Mouse (Mus musculus) erythroblast, adult 5-6 weeks (primary cell): ENCODE measurements around the gene Hsf5. TPM values are rescaled to one million over a fixed set of nuclear protein-coding genes. Genes with fewer than 3 reads are reported as not detected.
A peak's percentile ranks its signal among the peaks of the same experiment; 100 is the strongest.

ENCODE experiments used
- ATAC-seq: replicated peaks from 2 replicates; pipeline ENCODE4 v1.8.0; 2016; ENCODE audit warnings: moderate number of reproducible peaks, mild to moderate bottlenecking, moderate TSS enrichment, inconsistent platforms; ENCODE audit not compliant: poor library complexity, low FRiP score, severe bottlenecking
- total RNA-seq, 2 experiments: library from RNA; stranded (forward) in 1 of 2; stranded (reverse) in 1 of 2; fragments of 150-400 nt in 1 of 2; fragments of 200-764, 138-1000 nt in 1 of 2; gene quantifications; 2 replicates each; pipeline versions ENCODE4 v1.2.3 to v1.2.4; 2015 to 2017; ENCODE audit warnings: low replicate concordance in 2 of 2

Hsf5 gene
- total RNA-seq (2015; ENCODE audit: low replicate concordance) (0.38 TPM in 1 of 2 replicates, not detected in the other), total RNA-seq (2017; ENCODE audit: low replicate concordance) (not detected in 2 replicates)

DNA sequence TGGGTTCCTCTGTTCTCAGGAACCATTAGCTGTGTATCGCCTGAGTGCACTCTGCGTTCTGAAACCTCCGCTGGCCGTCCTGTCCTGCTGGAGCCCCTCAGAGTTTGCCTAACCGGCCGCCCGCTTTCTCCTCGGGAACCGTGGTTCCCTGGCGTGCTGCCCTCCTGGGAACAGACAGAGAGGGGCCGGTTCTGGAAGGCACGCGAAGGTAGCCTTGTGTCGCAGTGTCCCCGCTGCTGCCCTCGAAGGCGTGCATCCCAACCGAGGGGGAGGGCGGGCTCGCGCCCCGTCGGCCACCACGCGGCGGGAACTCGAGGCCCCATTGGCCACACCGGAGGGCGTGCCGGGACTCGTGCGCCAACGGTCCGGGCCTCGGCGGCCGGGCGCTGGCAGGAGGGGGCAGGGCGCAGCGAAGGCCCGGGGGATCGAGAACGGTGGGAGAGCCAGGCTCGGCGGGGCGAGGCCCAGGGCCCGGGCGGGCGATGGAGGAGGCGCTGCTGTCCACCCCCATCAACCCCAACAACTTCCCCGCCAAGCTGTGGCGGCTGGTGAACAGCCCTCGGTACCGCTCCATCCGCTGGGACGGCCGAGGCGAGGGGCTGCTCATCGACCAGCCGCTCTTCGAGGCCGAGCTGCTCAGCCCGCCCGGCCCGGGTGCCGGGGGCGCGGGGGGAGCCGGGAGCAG lies at the start of gene Hsf5:
Gene Hsf5, plus strand, starts transcription at position 375 of the 685 bp plus-strand sequence.
- no peak for ATAC-seq

- ATAC-seq = no peak
Measured at GRCm38 (mm10) chr11:87568255-87568953, 48.6 kb upstream of the Hsf5 start, which contains the start of gene Sept4. TSS of gene Sept4 (plus strand) at chr11:87568903.

GRCm38 (mm10) chr11:87570743-87571142 lies 46.2 kb upstream of the Hsf5 start:
- ATAC-seq = no peak

DNA sequence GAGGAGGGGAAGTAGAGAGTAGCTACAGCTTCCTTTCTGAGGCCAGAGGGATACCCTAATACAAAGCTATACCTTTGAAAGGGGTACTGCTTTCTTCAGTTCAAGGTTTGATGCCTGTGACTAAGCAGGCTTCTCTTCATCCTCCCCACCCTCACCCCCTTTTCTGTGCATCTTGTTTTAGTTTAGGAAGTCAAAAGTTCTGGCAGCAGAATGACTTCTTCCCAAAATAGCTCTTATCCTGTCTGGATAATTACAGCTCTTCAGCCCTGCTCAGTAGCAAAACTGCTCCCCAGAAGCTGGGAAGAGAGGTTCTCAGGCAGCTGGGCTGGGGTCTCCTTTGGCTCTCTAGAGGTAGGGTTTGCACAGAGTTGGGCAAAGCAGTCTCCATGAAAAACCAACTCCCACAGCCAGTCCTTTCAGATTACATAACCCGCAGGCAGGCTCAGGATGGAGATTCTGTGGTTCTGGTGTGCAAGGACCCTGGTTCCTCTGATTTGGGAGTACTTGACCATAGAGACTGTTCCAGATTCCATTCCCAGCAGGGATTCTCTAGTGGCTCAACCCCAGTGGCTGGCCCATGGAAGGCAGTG lies 45.5 kb upstream of the Hsf5 start:
- no peak for ATAC-seq

GRCm38 (mm10) chr11:87573751-87574150 lies 43.2 kb upstream of the Hsf5 start:
- ATAC-seq = no peak

- ATAC-seq = no peak
Measured at GRCm38 (mm10) chr11:87574520-87575180, 42.3 kb upstream of the Hsf5 start.

- peak; percentile 2; the same call in 1 of the 2 replicates for ATAC-seq
Measured at GRCm38 (mm10) chr11:87577601-87578248, 39.2 kb upstream of the Hsf5 start.

- peak; percentile 81 for ATAC-seq
Measured at GRCm38 (mm10) chr11:87578249-87578962, 38.6 kb upstream of the Hsf5 start.

- ATAC-seq = no peak
Measured at GRCm38 (mm10) chr11:87578963-87579601, 37.9 kb upstream of the Hsf5 start.

DNA sequence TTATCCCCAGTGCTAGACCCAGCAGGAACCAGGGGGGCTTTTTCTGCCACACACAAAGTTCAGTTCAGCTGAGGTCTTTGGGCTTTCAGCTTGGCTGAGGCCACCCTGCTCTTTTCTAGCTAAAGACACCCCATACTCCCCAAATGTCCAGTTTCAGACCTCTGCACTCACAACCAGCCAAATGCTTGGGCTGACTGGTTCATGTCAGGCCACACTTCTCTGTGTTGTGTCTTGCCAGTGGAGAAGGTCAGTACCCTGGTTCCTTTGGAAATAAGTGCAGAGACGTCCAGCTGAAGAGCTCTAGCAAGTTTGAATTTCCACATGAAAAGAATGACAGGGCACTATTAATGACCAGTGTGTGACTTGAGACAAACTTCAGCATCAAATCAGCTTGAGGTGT lies 37.3 kb upstream of the Hsf5 start:
- no peak for ATAC-seq

- ATAC-seq = no peak
Measured at GRCm38 (mm10) chr11:87580543-87581085, 36.4 kb upstream of the Hsf5 start.

DNA sequence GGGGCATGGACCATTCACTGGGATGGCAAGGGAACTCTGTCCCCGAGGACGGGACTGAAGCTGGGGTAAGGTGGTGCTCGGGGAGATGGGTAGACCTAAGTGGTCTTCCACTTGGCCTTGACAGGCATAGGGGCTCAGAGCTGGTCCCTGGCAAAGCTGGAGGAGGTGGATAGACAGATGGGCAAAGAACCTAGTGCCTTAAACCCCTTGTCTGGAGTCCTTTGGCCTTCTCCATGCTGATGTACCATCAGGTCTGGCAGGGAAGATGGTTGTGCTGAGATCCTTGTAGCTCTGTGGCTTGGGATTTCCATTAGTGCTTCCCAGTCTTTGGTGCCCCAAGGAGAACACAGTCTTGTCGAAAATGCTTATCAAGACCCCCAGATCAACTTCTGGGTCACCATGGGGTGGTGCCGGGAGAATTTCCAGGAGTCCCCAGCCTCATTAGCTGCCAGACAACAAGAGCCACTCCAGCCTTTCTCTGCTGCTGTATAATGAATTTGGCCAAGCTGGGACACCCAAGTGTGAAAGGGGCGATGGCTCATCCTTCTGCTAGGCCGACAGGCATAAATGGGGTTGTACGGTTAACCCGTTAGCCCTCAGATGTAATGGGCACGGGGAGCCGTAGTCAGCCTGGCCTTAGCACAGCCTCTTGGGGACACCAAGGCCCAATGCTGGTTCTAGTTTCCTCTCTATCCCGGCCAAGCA lies 35.7 kb upstream of the Hsf5 start:
- no peak for ATAC-seq

- ATAC-seq = no peak
Measured at GRCm38 (mm10) chr11:87581933-87582710, 34.8 kb upstream of the Hsf5 start.

GRCm38 (mm10) chr11:87583291-87584034 lies 33.5 kb upstream of the Hsf5 start:
- ATAC-seq = no peak

DNA sequence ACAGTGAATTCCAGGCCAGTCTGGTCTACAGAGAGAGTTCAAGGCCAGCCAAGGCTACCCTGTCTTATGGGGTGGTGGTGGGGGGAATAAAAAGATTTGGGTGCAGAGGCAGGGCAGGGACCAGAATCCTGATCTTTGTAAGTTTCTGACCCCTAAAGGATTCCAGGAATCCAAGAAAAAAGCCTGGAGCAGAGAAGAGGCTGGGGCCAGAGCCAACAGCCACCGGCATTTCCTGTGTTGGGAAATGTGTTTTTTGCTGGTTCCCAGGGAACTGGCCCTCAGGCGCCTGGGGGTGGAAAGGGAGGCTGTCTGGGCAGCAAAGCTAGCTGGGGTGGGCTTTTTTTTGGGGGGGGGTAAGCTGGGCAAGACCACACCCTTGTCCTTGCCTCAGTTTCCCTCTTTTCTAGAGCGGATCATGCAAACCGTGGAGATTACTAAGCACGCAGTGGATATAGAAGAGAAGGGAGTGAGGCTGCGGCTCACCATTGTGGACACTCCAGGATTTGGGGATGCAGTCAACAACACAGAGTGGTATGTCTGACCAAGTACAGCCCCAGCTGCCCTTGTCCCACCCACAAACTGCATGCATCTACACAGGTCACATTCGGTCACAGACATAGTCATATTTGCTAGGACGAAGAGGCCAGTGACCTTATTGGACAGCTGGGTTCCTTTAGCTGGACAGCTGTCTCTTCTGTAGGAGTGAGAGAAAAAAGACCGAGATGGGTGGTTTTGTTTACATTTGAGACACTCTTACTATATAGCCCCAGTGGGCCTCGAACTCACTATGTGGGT lies 32.1 kb upstream of the Hsf5 start:
- no peak for ATAC-seq
